Mouse (Mus musculus) hindbrain, embryonic 10.5 days (tissue): Measurements from ENCODE around the gene Cmtm3. TPM values are rescaled to one million over a fixed set of nuclear protein-coding genes. Genes with fewer than 3 reads are reported as not detected.
"Not testable (repeated sequence)": the region's sequence is repeated elsewhere in the genome, so short reads cannot be mapped to it uniquely, and the experiment has no call there.

Experiments used
- DNase-seq: peaks from one replicate; pipeline ENCODE4 v3.0.0-alpha.2; 2017; ENCODE audit warnings: low spot score
- H3K27ac ChIP-seq: fragments of 300-500 bp; sonication (generic); 2 replicates; pipeline ENCODE4 v1.5.1; 2016; ENCODE audit warnings: mild to moderate bottlenecking, moderate library complexity
- H3K27me3 ChIP-seq: fragments of 300-500 bp; sonication (generic); 2 replicates; pipeline ENCODE4 v1.6.1; 2016; ENCODE audit warnings: mild to moderate bottlenecking; ENCODE audit not compliant: poor library complexity, insufficient read depth, severe bottlenecking
- H3K36me3 ChIP-seq: fragments of 300-500 bp; sonication (generic); 2 replicates; pipeline ENCODE4 v1.6.1; 2016; ENCODE audit warnings: mild to moderate bottlenecking, moderate library complexity
- H3K4me1 ChIP-seq: fragments of 300-500 bp; sonication (generic); replicated peaks from 2 replicates; pipeline ENCODE4 v1.6.1; 2016; ENCODE audit warnings: mild to moderate bottlenecking
- H3K4me3 ChIP-seq: fragments of 300-500 bp; sonication (generic); 2 replicates; pipeline ENCODE4 v1.5.1; 2016; ENCODE audit warnings: mild to moderate bottlenecking, moderate library complexity
- H3K9me3 ChIP-seq: fragments of 300-500 bp; sonication (generic); 2 replicates; pipeline ENCODE4 v1.6.1; 2016; ENCODE audit warnings: mild to moderate bottlenecking, moderate library complexity
- WGBS: fragments of 180-500 bp; shearing (Covaris S2); methylation state at CpG from one replicate; pipeline ENCODE4 v1.1.7; 2016; 5-methylcytosine and 5-hydroxymethylcytosine counted together
- polyA plus RNA-seq: library from polyadenylated mRNA; unstranded; fragments of >200 nt; fragmentation: Nextera tagmentation; extraction: Ambion mirVana; gene quantifications from 2 replicates; pipeline ENCODE4 v1.2.1, GENCODE M21; 2016

The Cmtm3 gene
- 76.5 and 83.1 TPM in 2 replicates for polyA plus RNA-seq

GRCm38 (mm10) chr8:104339229-104339982, at the start of gene Cmtm3:
TSS of gene Cmtm3 (plus strand) at chr8:104339410.
- 16% methylated on average over 18 of the region's 18 CpGs for WGBS
- DNase-seq, result peak; percentile 33

GRCm38 (mm10) chr8:104293081-104293480, 46.1 kb upstream of the Cmtm3 start, which contains the start of gene Cmtm2a:
TSS of gene Cmtm2a (minus strand) at chr8:104293181.
- H3K4me1 ChIP-seq, H3K4me3 ChIP-seq, H3K9me3 ChIP-seq, H3K36me3 ChIP-seq, H3K27ac ChIP-seq, DNase-seq, H3K27me3 ChIP-seq: not testable (repeated sequence)
- WGBS, result 86% methylated on average over 12 of the region's 12 CpGs

More at GRCm38 (mm10) chr8:104339229-104339982, at the start of gene Cmtm3:
- Histone ChIP-seq H3K27ac (peak within 1 kb of the TSS; percentile 93), H3K9me3 (no peaks in the 10 kb centered on the region), H3K36me3 (peaks cover 5% of the 10 kb centered on the region; the same call in 1 of the 2 replicates), H3K4me1 (peaks cover 33% of the 10 kb centered on the region), H3K27me3 (no peaks in the 10 kb centered on the region), H3K4me3 (peak within 1 kb of the TSS; percentile 70)

- Histone ChIP-seq H3K9me3 (no peaks in the 10 kb centered on the region), H3K4me1 (no peaks in the 10 kb centered on the region; the same call in 1 of the 2 replicates), H3K27ac (no peak overlapping the region), H3K27me3 (no peaks in the 10 kb centered on the region), H3K4me3 (no peak overlapping the region), H3K36me3 (no peaks in the 10 kb centered on the region)
- no peak for DNase-seq
- WGBS, result 94% methylated on average over 1 of the region's 1 CpGs
Measured at GRCm38 (mm10) chr8:104294396-104294795, 44.8 kb upstream of the Cmtm3 start.

- H3K4me1 ChIP-seq, result peaks cover 20% of the 10 kb centered on the region
- not testable (repeated sequence) for H3K27me3 ChIP-seq, H3K27ac ChIP-seq, H3K9me3 ChIP-seq, H3K36me3 ChIP-seq, H3K4me3 ChIP-seq
- 9% methylated on average over 3 of the region's 3 CpGs for WGBS
- peak; percentile 64 for DNase-seq
Measured at GRCm38 (mm10) chr8:104301577-104301976, 37.6 kb upstream of the Cmtm3 start.

- not testable (repeated sequence) for H3K27ac ChIP-seq, H3K9me3 ChIP-seq, H3K4me3 ChIP-seq, H3K27me3 ChIP-seq, H3K36me3 ChIP-seq, DNase-seq
- WGBS, result 84% methylated on average over 4 of the region's 4 CpGs
- peaks cover 20% of the 10 kb centered on the region for H3K4me1 ChIP-seq
Measured at GRCm38 (mm10) chr8:104302536-104302935, 36.7 kb upstream of the Cmtm3 start.

- Histone ChIP-seq H3K4me1 (peaks cover 20% of the 10 kb centered on the region), H3K27ac (no peak overlapping the region), H3K27me3 (no peaks in the 10 kb centered on the region), H3K36me3 (no peaks in the 10 kb centered on the region), H3K4me3 (no peak overlapping the region), H3K9me3 (no peaks in the 10 kb centered on the region)
- 90% methylated on average over 11 of the region's 11 CpGs for WGBS
- no peak for DNase-seq
Measured at GRCm38 (mm10) chr8:104304962-104305361, 34.2 kb upstream of the Cmtm3 start.

- not testable (repeated sequence) for H3K4me3 ChIP-seq, H3K36me3 ChIP-seq, DNase-seq, H3K27ac ChIP-seq, H3K27me3 ChIP-seq, H3K4me1 ChIP-seq, H3K9me3 ChIP-seq
- WGBS, result 70% methylated on average over 6 of the region's 6 CpGs
Measured at GRCm38 (mm10) chr8:104308341-104308740, 30.9 kb upstream of the Cmtm3 start.

GRCm38 (mm10) chr8:104309441-104310155, 29.6 kb upstream of the Cmtm3 start, which contains the start of the genes Gm45711 and Cmtm1:
TSS of gene Gm45711 (minus strand) at chr8:104310081.
TSS of gene Cmtm1 (minus strand) at chr8:104310145.
- H3K36me3 ChIP-seq, DNase-seq, H3K9me3 ChIP-seq, H3K27me3 ChIP-seq, H3K4me3 ChIP-seq, H3K27ac ChIP-seq, H3K4me1 ChIP-seq: not testable (repeated sequence)
- 89% methylated on average over 36 of the region's 36 CpGs for WGBS

- H3K4me1 ChIP-seq, H3K4me3 ChIP-seq, DNase-seq, H3K9me3 ChIP-seq, H3K27ac ChIP-seq, H3K36me3 ChIP-seq, H3K27me3 ChIP-seq: not testable (repeated sequence)
- 95% methylated on average over 3 of the region's 3 CpGs for WGBS
Measured at GRCm38 (mm10) chr8:104312023-104312422, 27.2 kb upstream of the Cmtm3 start.

- no peaks in the 10 kb centered on the region for H3K27me3 ChIP-seq
- WGBS, result 70% methylated on average over 4 of the region's 4 CpGs
- no peaks in the 10 kb centered on the region for H3K9me3 ChIP-seq
- H3K27ac ChIP-seq, result no peak overlapping the region
- H3K4me1 ChIP-seq, result no peaks in the 10 kb centered on the region
- H3K4me3 ChIP-seq, result no peak overlapping the region
- no peaks in the 10 kb centered on the region for H3K36me3 ChIP-seq
- no peak for DNase-seq
Measured at GRCm38 (mm10) chr8:104313311-104313710, 25.9 kb upstream of the Cmtm3 start.

- 90% methylated on average over 11 of the region's 11 CpGs for WGBS
- not testable (repeated sequence) for H3K27ac ChIP-seq, H3K4me1 ChIP-seq
Measured at GRCm38 (mm10) chr8:104321267-104321666, 17.9 kb upstream of the Cmtm3 start, which contains the start of gene Gm11020. TSS of gene Gm11020 (plus strand) at chr8:104321567.

GRCm38 (mm10) chr8:104321930-104322329, 17.3 kb upstream of the Cmtm3 start, which contains the start of gene Cmtm2b:
TSS of gene Cmtm2b (plus strand) at chr8:104322230.
- WGBS, result 87% methylated on average over 12 of the region's 12 CpGs
- H3K9me3 ChIP-seq, H3K36me3 ChIP-seq, H3K4me3 ChIP-seq, H3K27ac ChIP-seq, DNase-seq, H3K27me3 ChIP-seq, H3K4me1 ChIP-seq: not testable (repeated sequence)

More at GRCm38 (mm10) chr8:104321267-104321666, 17.9 kb upstream of the Cmtm3 start, which contains the start of gene Gm11020:
- not testable (repeated sequence) for H3K27me3 ChIP-seq, DNase-seq, H3K4me3 ChIP-seq, H3K36me3 ChIP-seq, H3K9me3 ChIP-seq
